Mouse (Mus musculus) lung, embryonic 16.5 days (tissue): ENCODE measurements around the gene Patj. TPM values are rescaled to one million over a fixed set of nuclear protein-coding genes. Genes with fewer than 3 reads are reported as not detected.

Experiments used
- ATAC-seq: fragments of 200-750 bp; cut with Nextera tagmentation; 2 replicates; pipeline ENCODE4 v1.8.0; 2017; ENCODE audit warnings: low read depth, mild to moderate bottlenecking, moderate library complexity
- H3K27ac ChIP-seq: fragments of 300-500 bp; sonication (generic); 2 replicates; pipeline ENCODE4 v1.5.1; 2014; ENCODE audit warnings: mild to moderate bottlenecking, control low read depth, low read length
- H3K27me3 ChIP-seq: fragments of 300-500 bp; sonication (generic); 2 replicates; pipeline ENCODE4 v1.6.1; 2014; ENCODE audit warnings: low read depth, low read length, mixed read lengths; ENCODE audit not compliant: control insufficient read depth, insufficient read depth
- H3K36me3 ChIP-seq: fragments of 300-500 bp; sonication (generic); 2 replicates; pipeline ENCODE4 v1.6.1; 2014; ENCODE audit warnings: low read length; ENCODE audit not compliant: control insufficient read depth, insufficient read depth
- H3K4me1 ChIP-seq: fragments of 300-500 bp; sonication (generic); replicated peaks from 2 replicates; pipeline ENCODE4 v1.6.1; 2014; ENCODE audit warnings: low read length, mixed read lengths; ENCODE audit not compliant: control insufficient read depth, insufficient read depth
- H3K4me2 ChIP-seq: fragments of 300-500 bp; sonication (generic); 2 replicates; pipeline ENCODE4 v1.6.1; 2014; ENCODE audit warnings: low read depth, low read length, control low read depth
- H3K4me3 ChIP-seq: fragments of 300-500 bp; sonication (generic); 2 replicates; pipeline ENCODE4 v1.5.1; 2014; ENCODE audit warnings: mild to moderate bottlenecking, low read length, control low read depth
- H3K9ac ChIP-seq: fragments of 300-500 bp; sonication (generic); 2 replicates; pipeline ENCODE4 v1.6.1; 2014; ENCODE audit warnings: low read length, control low read depth
- H3K9me3 ChIP-seq: fragments of 300-500 bp; sonication (generic); 2 replicates; pipeline ENCODE4 v1.6.1; 2016; ENCODE audit warnings: low read length; ENCODE audit not compliant: control insufficient read depth
- WGBS: fragments of 180-500 bp; shearing (Covaris S2); extraction: QIAGEN DNeasy Blood & Tissue Kit; methylation state at CpG from one replicate; pipeline ENCODE4 v1.1.7; 2014; 5-methylcytosine and 5-hydroxymethylcytosine counted together
- microRNA-seq: library from miRNA; unstranded; fragments of <30 nt; microRNA quantifications from one replicate; pipeline ENCODE4, GENCODE M21; 2016
- polyA plus RNA-seq: library from polyadenylated mRNA; unstranded; fragments of >200 nt; fragmentation: Nextera tagmentation; extraction: Ambion mirVana; gene quantifications from 2 replicates; pipeline ENCODE4 v1.2.1, GENCODE M21; 2015

Patj gene
- polyA plus RNA-seq, 1 experiment from 2014 or later, result 21.2 TPM

- Histone ChIP-seq H3K27ac (no peak overlapping the region), H3K9me3 (no peaks in the 10 kb centered on the region), H3K9ac (no peak overlapping the region), H3K27me3 (no peaks in the 10 kb centered on the region), H3K4me2 (no peak overlapping the region), H3K4me3 (no peak overlapping the region), H3K36me3 (peaks cover 15% of the 10 kb centered on the region), H3K4me1 (no peaks in the 10 kb centered on the region)
- ATAC-seq, result no peak
- WGBS, result 61% methylated on average over 14 of the region's 14 CpGs
Observed at GRCm38 (mm10) chr4:98767134-98768133, 371.8 kb downstream of the Patj start.

Small RNAs within 50 kb of the gene (microRNA-seq; reads per million reads assigned to microRNA genes)
- gene Gm22625 (not detected), gene Gm26154 (not detected)

Other genes with a start within 250 kb of the Patj start
- 101 and 104 TPM in 2 replicates for gene Tm2d1, start 12.5 kb upstream of the Patj start, polyA plus RNA-seq